Mouse (Mus musculus): ENCODE results near the gene Dyx1c1.

The Dyx1c1 gene

GRCm38 (mm10) chr9:72958521-72959450 lies at the start of gene Dyx1c1, which contains the start of gene Gm44503:
Gene Dyx1c1 (plus strand): TSS chr9:72958785.
Gene Gm44503 (plus strand): TSS chr9:72958852.
- DNase-seq (ENCODE audit: extremely low read depth, insufficient read length, low spot score) = no peak

GRCm38 (mm10) chr9:72911381-72911780 lies 47.2 kb upstream of the Dyx1c1 start:
- DNase-seq (ENCODE audit: extremely low read depth, insufficient read length, low spot score) = no peak

GRCm38 (mm10) chr9:72913551-72913950 lies 45.0 kb upstream of the Dyx1c1 start:
- DNase-seq (ENCODE audit: extremely low read depth, insufficient read length, low spot score) = no peak

GRCm38 (mm10) chr9:72915728-72916127 lies 42.9 kb upstream of the Dyx1c1 start:
- no peak for DNase-seq (ENCODE audit: extremely low read depth, insufficient read length, low spot score)

GRCm38 (mm10) chr9:72923068-72923467 lies 35.5 kb upstream of the Dyx1c1 start:
- DNase-seq (ENCODE audit: extremely low read depth, insufficient read length, low spot score) = no peak

GRCm38 (mm10) chr9:72925021-72925934 lies 33.3 kb upstream of the Dyx1c1 start, which contains the start of gene Pygo1:
Gene Pygo1 (plus strand): TSS chr9:72925645.
- DNase-seq (ENCODE audit: extremely low read depth, insufficient read length, low spot score) = no peak

GRCm38 (mm10) chr9:72925935-72926258 lies 32.7 kb upstream of the Dyx1c1 start:
- no peak for DNase-seq (ENCODE audit: extremely low read depth, insufficient read length, low spot score)

GRCm38 (mm10) chr9:72931166-72931790 lies 27.3 kb upstream of the Dyx1c1 start:
- DNase-seq (ENCODE audit: extremely low read depth, insufficient read length, low spot score) = no peak

- DNase-seq (ENCODE audit: extremely low read depth, insufficient read length, low spot score) = no peak
Observed at GRCm38 (mm10) chr9:72935309-72935708, 23.3 kb upstream of the Dyx1c1 start.

GRCm38 (mm10) chr9:72936301-72936700 lies 22.3 kb upstream of the Dyx1c1 start:
- DNase-seq (ENCODE audit: extremely low read depth, insufficient read length, low spot score) = no peak

GRCm38 (mm10) chr9:72943424-72943823 lies 15.2 kb upstream of the Dyx1c1 start:
- DNase-seq (ENCODE audit: extremely low read depth, insufficient read length, low spot score) = no peak

- no peak for DNase-seq (ENCODE audit: extremely low read depth, insufficient read length, low spot score)
Observed at GRCm38 (mm10) chr9:72944286-72944685, 14.3 kb upstream of the Dyx1c1 start.

GRCm38 (mm10) chr9:72947010-72947409 lies 11.6 kb upstream of the Dyx1c1 start:
- DNase-seq (ENCODE audit: extremely low read depth, insufficient read length, low spot score) = no peak

- no peak for DNase-seq (ENCODE audit: extremely low read depth, insufficient read length, low spot score)
Observed at GRCm38 (mm10) chr9:72949572-72949971, 9.0 kb upstream of the Dyx1c1 start.

GRCm38 (mm10) chr9:72954746-72955145 lies 3.8 kb upstream of the Dyx1c1 start:
- no peak for DNase-seq (ENCODE audit: extremely low read depth, insufficient read length, low spot score)

- no peak for DNase-seq (ENCODE audit: extremely low read depth, insufficient read length, low spot score)
Observed at GRCm38 (mm10) chr9:72955546-72955945, 3.0 kb upstream of the Dyx1c1 start.

- no peak for DNase-seq (ENCODE audit: extremely low read depth, insufficient read length, low spot score)
Observed at GRCm38 (mm10) chr9:72961346-72961745, 2.8 kb downstream of the Dyx1c1 start.

- DNase-seq (ENCODE audit: extremely low read depth, insufficient read length, low spot score) = no peak
Observed at GRCm38 (mm10) chr9:72961959-72962358, 3.4 kb downstream of the Dyx1c1 start.

GRCm38 (mm10) chr9:72968349-72969061 lies 9.9 kb downstream of the Dyx1c1 start:
- DNase-seq (ENCODE audit: extremely low read depth, insufficient read length, low spot score) = peak; percentile 34

GRCm38 (mm10) chr9:72969874-72970273 lies 11.3 kb downstream of the Dyx1c1 start:
- no peak for DNase-seq (ENCODE audit: extremely low read depth, insufficient read length, low spot score)

Measured in 3134 (cell line).